Mouse (Mus musculus) midbrain, embryonic 11.5 days (tissue): ENCODE results near the gene Agl. TPM values are rescaled to one million over a fixed set of nuclear protein-coding genes. Genes with fewer than 3 reads are reported as not detected.

Experiments used
- ATAC-seq: fragments of 200-750 bp; cut with Nextera tagmentation; 2 replicates; pipeline ENCODE4 v1.8.0; 2017; ENCODE audit warnings: moderate TSS enrichment, moderate library complexity; ENCODE audit not compliant: low FRiP score
- DNase-seq: peaks from one replicate; pipeline ENCODE4 v3.0.0; 2015; ENCODE audit warnings: low spot score; ENCODE audit errors: missing footprints
- H3K27ac ChIP-seq: fragments of 300-500 bp; sonication (generic); 2 replicates; pipeline ENCODE4 v1.5.1; 2014; ENCODE audit warnings: low read depth, low read length
- H3K27me3 ChIP-seq: fragments of 300-500 bp; sonication (generic); 2 replicates; pipeline ENCODE4 v1.6.1; 2014; ENCODE audit warnings: mild to moderate bottlenecking, low read length, moderate library complexity, mixed read lengths; ENCODE audit not compliant: control insufficient read depth, insufficient read depth
- H3K36me3 ChIP-seq: fragments of 300-500 bp; sonication (generic); 2 replicates; pipeline ENCODE4 v1.6.1; 2014; ENCODE audit warnings: mild to moderate bottlenecking, low read length, moderate library complexity, mixed read lengths; ENCODE audit not compliant: control insufficient read depth, insufficient read depth
- H3K4me1 ChIP-seq: fragments of 300-500 bp; sonication (generic); 2 replicates; pipeline ENCODE4 v1.6.1; 2014; ENCODE audit warnings: low read length; ENCODE audit not compliant: control insufficient read depth, insufficient read depth
- H3K4me2 ChIP-seq: fragments of 300-500 bp; sonication (generic); 2 replicates; pipeline ENCODE4 v1.6.1; 2014; ENCODE audit warnings: mild to moderate bottlenecking, moderate library complexity
- H3K4me3 ChIP-seq: fragments of 300-500 bp; sonication (generic); 2 replicates; pipeline ENCODE4 v1.5.1; 2014; ENCODE audit warnings: low read depth, low read length
- H3K9ac ChIP-seq: fragments of 300-500 bp; sonication (generic); 2 replicates; pipeline ENCODE4 v1.6.1; 2014; ENCODE audit warnings: low read length
- H3K9me3 ChIP-seq: fragments of 300-500 bp; sonication (generic); 2 replicates; pipeline ENCODE4 v1.6.1; 2016; ENCODE audit warnings: low read length; ENCODE audit not compliant: control insufficient read depth
- WGBS: fragments of 180-500 bp; shearing (Covaris S2); extraction: QIAGEN DNeasy Blood & Tissue Kit; methylation state at CpG from one replicate; pipeline ENCODE4 v1.1.7; 2014; 5-methylcytosine and 5-hydroxymethylcytosine counted together
- polyA plus RNA-seq: library from polyadenylated mRNA; unstranded; fragments of >200 nt; fragmentation: Nextera tagmentation; extraction: Ambion mirVana; gene quantifications from 2 replicates; pipeline ENCODE4 v1.2.1, GENCODE M21; 2014

The Agl gene
- polyA plus RNA-seq, 1 experiment from 2014 or later = 14.1 TPM

GRCm38 (mm10) chr3:116694955-116695665 is 112.9 kb downstream of the Agl start:
- 92% methylated on average over 8 of the region's 8 CpGs for WGBS
- no peaks in the 10 kb centered on the region for H3K36me3 ChIP-seq
- H3K4me2 ChIP-seq = no peak overlapping the region
- DNase-seq = no peak
- no peaks in the 10 kb centered on the region for H3K27me3 ChIP-seq
- H3K9ac ChIP-seq = no peak overlapping the region
- no peak overlapping the region for H3K27ac ChIP-seq
- H3K4me3 ChIP-seq = no peak overlapping the region
- no peaks in the 10 kb centered on the region for H3K9me3 ChIP-seq
- H3K4me1 ChIP-seq = no peaks in the 10 kb centered on the region
- no peak for ATAC-seq

DNA sequence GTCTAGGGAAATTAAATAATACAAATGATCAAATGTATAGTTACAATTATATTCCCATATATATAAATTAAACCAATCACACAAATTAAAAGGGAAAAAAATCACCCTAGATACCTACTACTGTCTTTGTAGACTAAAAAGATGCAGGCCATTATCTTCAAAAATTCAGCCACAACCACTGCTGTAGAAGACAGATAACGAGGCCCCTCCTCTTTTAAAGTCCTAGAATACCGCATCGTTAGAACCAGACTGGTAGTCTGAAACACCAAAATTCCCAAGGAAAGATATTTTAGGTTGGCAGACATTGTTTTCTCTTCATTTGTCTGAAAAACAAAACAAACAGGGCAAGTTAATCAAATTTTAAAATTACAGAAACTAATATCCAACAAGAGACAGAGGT is 113.7 kb downstream of the Agl start:
- WGBS = 87% methylated on average over 3 of the region's 3 CpGs
- no peak overlapping the region for H3K4me2 ChIP-seq
- H3K9me3 ChIP-seq = no peaks in the 10 kb centered on the region
- no peak overlapping the region for H3K27ac ChIP-seq
- DNase-seq (no peak), ATAC-seq (no peak)
- H3K36me3 ChIP-seq = no peaks in the 10 kb centered on the region
- no peak overlapping the region for H3K9ac ChIP-seq
- H3K4me1 ChIP-seq = no peaks in the 10 kb centered on the region
- H3K4me3 ChIP-seq = no peak overlapping the region
- H3K27me3 ChIP-seq = no peaks in the 10 kb centered on the region

Other genes starting within 250 kb of the Agl start
- 0.88 and 0.97 TPM in 2 replicates for gene Lrrc39, start 245.2 kb downstream of the Agl start, polyA plus RNA-seq
- 36.0 and 37.5 TPM in 2 replicates for gene Sass6, start 213.2 kb downstream of the Agl start, polyA plus RNA-seq
- 21.1 and 23.5 TPM in 2 replicates for gene Trmt13, start 193.6 kb downstream of the Agl start, polyA plus RNA-seq
- 88.7 and 91.6 TPM in 2 replicates for gene Mfsd14a, start 145.5 kb downstream of the Agl start, polyA plus RNA-seq
- gene Gm43191, start 126.9 kb downstream of the Agl start, polyA plus RNA-seq = not detected in 2 replicates
- 7.9 and 8.2 TPM in 2 replicates for gene Slc35a3, start 95.3 kb downstream of the Agl start, polyA plus RNA-seq
- 7.8 and 8.5 TPM in 2 replicates for gene Frrs1, start 51.3 kb upstream of the Agl start, polyA plus RNA-seq
- not detected in 2 replicates for gene 4930455H04Rik, start 160.1 kb upstream of the Agl start, polyA plus RNA-seq
- gene Palmd, start 160.8 kb upstream of the Agl start, polyA plus RNA-seq = 5.1 and 5.3 TPM in 2 replicates